Mouse (Mus musculus) macrophage (primary cell): ENCODE measurements around the gene Olfr1424. TPM values are rescaled to one million over a fixed set of nuclear protein-coding genes. Genes with fewer than 3 reads are reported as not detected.
"Not testable (repeated sequence)": the region's sequence is repeated elsewhere in the genome, so short reads cannot be mapped to it uniquely, and the experiment has no call there.

ENCODE experiments used
- H3K27ac ChIP-seq: fragments of 350-480 bp; formaldehyde crosslinking; 2 replicates; pipeline ENCODE4 v1.9.0; 2021
- H3K36me3 ChIP-seq: fragments of 350-480 bp; formaldehyde crosslinking; 2 replicates; pipeline ENCODE4 v1.9.0; 2021; ENCODE audit errors: inconsistent target
- H3K4me3 ChIP-seq: fragments of 350-480 bp; formaldehyde crosslinking; 2 replicates; pipeline ENCODE4 v1.9.0; 2021; ENCODE audit errors: inconsistent target
- H3K79me2 ChIP-seq: fragments of 350-480 bp; formaldehyde crosslinking; 2 replicates; pipeline ENCODE4 v1.9.0; 2021; ENCODE audit errors: inconsistent target
- WGBS: methylation state at CpG from one replicate; pipeline ENCODE4 v1.1.7; 2026; ENCODE audit warnings: inconsistent platforms; ENCODE audit not compliant: missing documents; 5-methylcytosine and 5-hydroxymethylcytosine counted together
- polyA plus RNA-seq: library from polyadenylated mRNA; stranded (reverse); fragments of 250-400 nt; gene quantifications from 3 replicates; pipeline ENCODE4 v1.2.4, GENCODE M21; 2018; ENCODE audit warnings: inconsistent platforms
- total RNA-seq, 78 experiments: library from RNA; depleted of rRNA; stranded (reverse); fragments of 250-400 nt; gene quantifications; 1 replicate in 9 of 78; 2 replicates in 24 of 78; 3 replicates in 43 of 78; 4 replicates in 2 of 78; pipeline ENCODE4 v1.2.4; 2018; ENCODE audit warnings: inconsistent platforms in 56 of 78

The Olfr1424 gene
- total RNA-seq (2018; cell fraction: chromatin; rRNA removed): not detected
- not detected for total RNA-seq (2018; cell fraction: cytosol; rRNA removed)
- not detected for total RNA-seq (2018; cell fraction: nucleus; rRNA removed)
- polyA plus RNA-seq: not detected in 3 replicates

DNA sequence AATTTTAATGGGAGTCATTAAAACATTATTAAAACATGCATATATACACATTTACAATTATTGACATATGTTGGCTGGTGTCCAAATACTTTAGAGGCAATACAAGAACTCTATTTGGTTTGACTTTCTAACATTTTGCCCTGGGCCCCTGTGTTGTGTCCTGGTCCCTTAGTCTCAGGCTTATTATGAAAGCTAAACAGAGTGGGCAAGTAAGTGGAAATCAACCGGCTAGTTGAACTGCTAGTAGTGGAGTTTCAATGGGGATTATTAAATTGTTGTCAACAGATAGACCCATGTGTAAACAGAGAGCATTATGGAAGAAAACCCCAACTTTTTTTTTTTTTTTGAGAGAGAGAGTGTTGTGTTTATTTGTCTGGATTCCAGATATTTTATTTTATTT is at the start of gene Olfr1424:
Olfr1424 (minus strand) TSS at position 101 of the 400 bp plus-strand sequence.
- H3K4me3 ChIP-seq, H3K27ac ChIP-seq, H3K79me2 ChIP-seq, H3K36me3 ChIP-seq: not testable (repeated sequence)
- WGBS: 100% methylated on average over 1 of the region's 1 CpGs

- no peaks in the 10 kb centered on the region for H3K36me3 ChIP-seq
- WGBS: 75% methylated on average over 1 of the region's 1 CpGs
- no peaks in the 10 kb centered on the region for H3K79me2 ChIP-seq
- H3K4me3 ChIP-seq: no peak overlapping the region
- no peak overlapping the region for H3K27ac ChIP-seq
These were observed 42.1 kb upstream of the Olfr1424 start for GRCm38 (mm10) chr19:12104541-12104940.

- no peak within 1 kb of the TSS for H3K27ac ChIP-seq
- H3K4me3 ChIP-seq: no peak within 1 kb of the TSS
- WGBS: 100% methylated on average over 2 of the region's 2 CpGs
- no peaks in the 10 kb centered on the region for H3K79me2 ChIP-seq
- no peaks in the 10 kb centered on the region for H3K36me3 ChIP-seq
These were observed 40.8 kb upstream of the Olfr1424 start, which contains the start of gene Olfr1427 for GRCm38 (mm10) chr19:12103234-12103633. Gene Olfr1427, minus strand, starts transcription at chr19:12103334.

GRCm38 (mm10) chr19:12091913-12092312 is 29.4 kb upstream of the Olfr1424 start, which contains the start of gene Olfr1426:
Gene Olfr1426, minus strand, starts transcription at chr19:12092013.
- H3K4me3 ChIP-seq: no peak within 1 kb of the TSS
- no peaks in the 10 kb centered on the region for H3K79me2 ChIP-seq
- 91% methylated on average over 1 of the region's 1 CpGs for WGBS
- H3K36me3 ChIP-seq: no peaks in the 10 kb centered on the region
- H3K27ac ChIP-seq: no peak within 1 kb of the TSS

DNA sequence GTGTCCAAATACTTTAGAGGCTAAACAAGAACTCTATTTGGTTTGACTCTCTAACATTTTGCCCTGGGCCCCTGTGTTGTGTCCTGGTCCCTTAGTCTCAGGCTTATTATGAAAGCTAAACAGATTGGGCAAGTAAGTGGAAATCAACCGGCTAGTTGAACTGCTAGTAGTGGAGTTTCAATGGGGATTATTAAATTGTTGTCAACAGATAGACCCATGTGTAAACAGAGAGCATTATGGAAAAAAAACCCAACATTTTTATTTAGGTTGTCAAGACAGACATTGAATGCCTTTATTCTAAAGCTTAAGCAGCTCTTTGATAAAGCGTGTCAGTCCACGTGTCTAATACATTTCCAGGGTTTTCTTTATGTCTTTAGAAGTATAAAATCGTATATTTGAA is 15.1 kb upstream of the Olfr1424 start, which contains the start of gene Olfr1425:
Olfr1425 (minus strand) TSS at position 101 of the 400 bp plus-strand sequence.
- WGBS: 91% methylated on average over 4 of the region's 4 CpGs

GRCm38 (mm10) chr19:12069546-12069945 is 7.1 kb upstream of the Olfr1424 start:
- H3K79me2 ChIP-seq, H3K4me3 ChIP-seq, H3K36me3 ChIP-seq, H3K27ac ChIP-seq: not testable (repeated sequence)
- 100% methylated on average over 1 of the region's 1 CpGs for WGBS

More for the DNA sequence above, 15.1 kb upstream of the Olfr1424 start, which contains the start of gene Olfr1425:
- H3K27ac ChIP-seq, H3K79me2 ChIP-seq, H3K36me3 ChIP-seq, H3K4me3 ChIP-seq: not testable (repeated sequence)

DNA sequence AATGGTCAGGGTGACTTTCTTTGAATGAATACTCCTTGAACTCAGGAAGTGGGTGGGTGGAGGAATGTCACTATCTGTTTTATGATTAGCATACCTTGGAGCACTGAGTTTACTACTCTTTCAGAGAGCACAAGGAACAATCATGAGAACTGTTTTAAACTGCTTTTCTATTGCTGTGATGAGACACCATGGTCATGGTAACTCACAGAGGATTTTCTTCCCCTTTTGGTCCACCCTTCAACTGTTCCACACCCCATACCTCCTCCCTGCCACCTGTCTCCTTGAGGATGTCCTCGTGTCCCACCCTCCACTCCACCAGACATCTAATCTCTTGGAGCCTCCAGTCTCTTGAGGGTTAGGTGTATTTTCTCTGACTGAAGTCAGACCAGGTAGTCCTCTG is 5.3 kb upstream of the Olfr1424 start:
- WGBS: 92% methylated on average over 1 of the region's 1 CpGs
- H3K79me2 ChIP-seq, H3K4me3 ChIP-seq, H3K36me3 ChIP-seq, H3K27ac ChIP-seq: not testable (repeated sequence)

DNA sequence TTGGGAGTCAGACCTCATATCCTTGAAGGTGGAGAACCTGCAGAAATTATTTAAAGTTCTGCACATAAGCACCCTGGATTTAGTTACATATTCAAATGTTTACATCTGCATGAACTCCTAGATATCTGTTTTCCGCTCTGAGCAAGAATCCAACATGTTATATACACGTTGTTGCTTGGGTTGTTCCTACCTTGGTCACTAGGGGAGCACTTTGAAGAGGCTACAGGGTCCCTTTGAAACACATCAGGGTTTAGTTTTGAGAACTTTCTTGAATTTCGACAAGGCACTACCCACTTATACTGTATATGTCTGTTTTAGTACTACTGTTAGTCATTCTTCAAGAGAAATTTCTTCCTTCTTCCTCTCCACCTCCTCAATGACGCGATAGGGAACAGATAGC is 19.3 kb downstream of the Olfr1424 start:
- H3K36me3 ChIP-seq: no peaks in the 10 kb centered on the region
- no peaks in the 10 kb centered on the region for H3K79me2 ChIP-seq
- no peak overlapping the region for H3K4me3 ChIP-seq
- no peak overlapping the region for H3K27ac ChIP-seq
- 91% methylated on average over 5 of the region's 5 CpGs for WGBS

DNA sequence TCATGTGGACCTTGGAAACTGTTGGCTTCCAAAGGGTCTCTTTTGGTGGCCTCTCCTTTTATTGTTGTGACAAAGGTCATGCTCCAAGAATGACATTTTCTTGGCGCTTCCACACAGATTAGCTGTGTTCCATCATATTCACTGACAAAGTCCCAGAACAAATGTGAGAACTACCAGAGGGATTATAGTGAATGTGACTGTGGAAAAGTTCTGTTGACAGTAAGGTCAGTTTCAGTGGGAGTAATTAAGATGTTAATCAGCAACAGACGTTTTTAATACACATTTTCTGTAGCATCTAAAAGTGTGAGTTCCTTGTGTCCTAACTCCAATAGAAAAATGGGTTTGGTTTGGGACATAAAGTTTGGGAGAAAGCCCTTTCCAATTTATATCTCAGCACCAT is 21.3 kb downstream of the Olfr1424 start, which contains the start of gene Olfr1423:
Olfr1423 (minus strand) TSS at position 101 of the 400 bp plus-strand sequence.
- 88% methylated on average over 2 of the region's 2 CpGs for WGBS
- Histone ChIP-seq H3K27ac (no peak within 1 kb of the TSS), H3K36me3 (no peaks in the 10 kb centered on the region), H3K4me3 (no peak within 1 kb of the TSS), H3K79me2 (no peaks in the 10 kb centered on the region)

DNA sequence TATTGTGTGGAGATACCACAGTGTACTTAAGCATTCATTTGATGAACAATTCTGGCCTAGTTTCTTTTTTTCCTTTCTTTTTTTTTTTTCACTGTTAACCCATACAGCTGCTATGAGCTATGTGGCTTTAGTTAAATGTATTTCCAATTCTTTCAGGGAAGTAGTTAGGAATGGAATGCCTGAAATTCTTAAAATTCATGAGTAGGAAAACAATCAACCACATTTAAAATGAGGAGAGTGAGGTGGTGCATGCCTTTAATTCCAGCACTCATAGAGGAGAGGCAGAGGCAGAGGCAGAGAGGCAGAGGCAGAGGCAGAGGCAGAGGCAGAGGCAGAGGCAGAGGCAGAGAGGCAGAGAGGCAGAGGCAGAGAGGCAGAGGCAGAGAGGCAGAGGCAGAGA is 24.8 kb downstream of the Olfr1424 start:
- H3K36me3 ChIP-seq: no peaks in the 10 kb centered on the region
- no peaks in the 10 kb centered on the region for H3K79me2 ChIP-seq
- H3K27ac ChIP-seq: no peak overlapping the region
- H3K4me3 ChIP-seq: no peak overlapping the region

DNA sequence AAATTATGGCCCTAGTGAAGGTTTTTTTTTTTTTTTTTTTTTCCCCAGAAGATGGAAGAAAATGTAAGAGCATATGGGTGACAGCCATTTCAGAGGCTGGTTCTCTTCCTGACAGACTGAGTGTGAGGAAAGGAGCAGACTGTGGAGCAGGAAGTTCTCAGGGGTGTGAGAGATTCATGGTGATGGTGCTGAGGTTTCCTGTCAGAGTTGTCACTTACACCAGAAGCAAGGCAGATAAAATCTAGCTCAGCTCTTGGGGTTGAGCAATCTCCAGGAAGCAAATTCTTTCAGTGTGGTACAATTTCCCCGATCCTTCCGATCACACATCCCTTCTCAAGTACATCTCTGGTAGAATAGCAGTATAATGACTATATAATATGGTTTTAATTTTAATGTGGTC is 35.9 kb downstream of the Olfr1424 start:
- WGBS: 0% methylated on average over 2 of the region's 2 CpGs
- Histone ChIP-seq H3K27ac (peak overlapping the region; percentile 70), H3K4me3 (no peak overlapping the region), H3K36me3 (no peaks in the 10 kb centered on the region), H3K79me2 (no peaks in the 10 kb centered on the region)

DNA sequence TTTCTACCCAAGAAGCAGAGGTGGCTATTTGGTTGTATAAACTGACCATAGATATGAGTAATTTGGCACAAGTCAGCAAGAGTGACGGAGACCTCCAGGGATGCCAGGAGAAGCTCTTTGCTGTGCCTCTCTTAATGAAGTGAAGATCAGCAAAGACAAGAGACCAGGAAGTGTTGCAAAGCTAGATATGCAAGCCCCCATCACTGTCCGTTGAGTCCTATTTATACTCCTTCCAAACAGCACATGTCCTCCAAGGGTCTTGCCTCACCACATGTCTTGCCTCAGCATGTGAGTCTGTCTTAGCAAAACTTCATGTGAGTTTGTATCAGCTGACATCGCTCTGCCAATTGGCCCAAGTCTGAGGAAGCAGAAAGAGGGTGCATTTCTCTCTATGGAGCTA is 37.1 kb downstream of the Olfr1424 start:
- Histone ChIP-seq H3K79me2 (no peaks in the 10 kb centered on the region), H3K27ac (peak overlapping the region; percentile 70), H3K4me3 (no peak overlapping the region), H3K36me3 (no peaks in the 10 kb centered on the region)
- WGBS: 44% methylated on average over 3 of the region's 3 CpGs

GRCm38 (mm10) chr19:12024149-12024548 is 38.3 kb downstream of the Olfr1424 start:
- WGBS: 6% methylated on average over 4 of the region's 4 CpGs

DNA sequence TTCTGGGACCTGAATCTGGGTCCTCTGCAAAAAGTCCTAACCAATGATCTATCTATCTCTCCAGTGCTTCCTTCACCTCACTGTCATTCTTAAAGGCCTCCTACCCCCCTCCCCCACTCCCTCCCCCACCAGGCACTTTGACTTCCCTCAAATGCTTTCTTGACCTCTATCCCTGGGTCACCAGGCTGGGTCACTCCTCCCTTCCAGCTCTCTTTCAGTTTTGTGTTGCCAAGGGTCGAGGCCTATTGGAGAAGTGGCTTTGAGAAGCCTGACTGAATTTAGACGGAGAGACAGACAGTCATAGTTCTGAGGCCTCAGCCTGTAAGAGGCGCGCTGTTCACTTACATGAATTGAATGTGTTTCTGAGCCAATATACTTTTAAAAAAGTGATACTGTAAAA is 46.3 kb downstream of the Olfr1424 start:
- Histone ChIP-seq H3K79me2 (no peaks in the 10 kb centered on the region), H3K36me3 (no peaks in the 10 kb centered on the region), H3K4me3 (no peak overlapping the region), H3K27ac (0 out of 2 replicates have a peak overlapping the region, but pooled peaks have one; percentile 3)
- WGBS: 83% methylated on average over 4 of the region's 4 CpGs

More at GRCm38 (mm10) chr19:12024149-12024548, 38.3 kb downstream of the Olfr1424 start:
- H3K27ac ChIP-seq: peak overlapping the region; percentile 70
- H3K36me3 ChIP-seq: no peaks in the 10 kb centered on the region
- no peaks in the 10 kb centered on the region for H3K79me2 ChIP-seq
- no peak overlapping the region for H3K4me3 ChIP-seq

- H3K79me2 ChIP-seq: no peaks in the 10 kb centered on the region
- 0 out of 2 replicates have a peak overlapping the region, but pooled peaks have one; percentile 3 for H3K27ac ChIP-seq
- H3K4me3 ChIP-seq: no peak overlapping the region
- H3K36me3 ChIP-seq: no peaks in the 10 kb centered on the region
- 85% methylated on average over 8 of the region's 8 CpGs for WGBS
These were observed 46.8 kb downstream of the Olfr1424 start for GRCm38 (mm10) chr19:12015708-12016107.

DNA sequence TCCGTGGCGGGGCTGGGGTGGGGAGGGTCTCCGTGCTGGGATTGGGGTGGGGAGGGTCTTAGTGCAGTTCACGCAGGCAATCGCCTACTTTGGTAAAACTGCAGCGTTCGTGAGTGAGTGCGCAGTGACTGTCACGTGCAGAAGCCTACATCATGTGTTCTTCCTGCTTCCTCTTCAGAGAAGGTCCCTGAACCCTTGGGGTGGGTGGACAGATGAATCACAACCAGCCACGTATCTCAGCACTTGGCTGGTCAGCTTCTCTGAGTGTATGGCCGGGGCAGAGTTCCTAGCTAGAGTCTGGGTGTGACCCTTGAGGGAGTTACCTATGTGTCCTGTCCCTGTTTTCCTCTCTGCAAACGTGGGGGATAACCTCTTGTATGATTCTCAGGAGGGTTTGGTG is 49.3 kb downstream of the Olfr1424 start:
- 0% methylated on average over 12 of the region's 12 CpGs for WGBS
- peak overlapping the region; percentile 92 for H3K27ac ChIP-seq
- H3K36me3 ChIP-seq: no peaks in the 10 kb centered on the region
- no peaks in the 10 kb centered on the region for H3K79me2 ChIP-seq
- H3K4me3 ChIP-seq: peak overlapping the region; percentile 46; the same call in 1 of the 2 replicates
